Comparison of ENCODE assay signal across 11 mouse cellular contexts in the genomic region with DNA sequence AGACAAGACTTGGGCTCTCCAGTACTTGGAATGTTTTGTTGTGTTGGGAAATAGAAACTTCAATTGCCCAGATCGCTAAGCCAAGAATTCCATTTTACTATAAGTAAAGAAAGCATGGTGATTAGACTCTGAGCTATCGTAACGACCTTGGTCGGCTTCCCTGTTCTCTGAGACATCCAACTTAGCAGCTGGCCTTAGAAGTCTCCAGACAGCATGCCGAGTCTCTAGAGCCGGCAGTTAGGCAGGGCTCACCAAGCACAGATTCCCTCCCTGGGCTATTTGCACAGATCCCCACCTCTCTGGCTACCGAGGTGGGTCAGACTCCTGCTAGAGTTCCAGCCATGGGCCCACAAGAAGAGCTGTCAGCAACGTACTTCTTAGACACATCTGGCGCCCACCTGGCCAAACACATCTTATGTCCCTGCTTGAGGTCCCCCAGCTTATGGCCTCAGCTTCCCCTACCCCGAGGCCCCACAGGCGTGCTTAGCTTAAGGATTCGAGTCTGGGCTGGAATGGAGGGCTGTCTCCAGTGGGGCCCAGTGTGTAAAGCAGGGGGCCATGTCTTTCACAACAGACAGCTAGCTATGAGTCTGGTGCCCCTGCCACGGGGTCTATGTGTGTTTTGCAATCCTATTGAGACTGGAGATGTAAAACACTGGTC. TPM values are rescaled to one million over a fixed set of nuclear protein-coding genes. Genes with fewer than 3 reads are reported as not detected.
DNase-seq lines count a peak whose midpoint lies in the region; ATAC-seq and TF ChIP-seq lines count a peak whose summit lies in the region.
"Had no signal": no experiment of that assay in that cellular context is flagged by ENCODE, and none has a peak within 500 bp of the region (broad histone marks: within the 10 kb centered on the region; RNA-seq: fewer than 3 reads in every experiment).

No protein-coding gene starts in this region.

- H3K4me2 ChIP-seq in hindbrain, embryonic 13.5 days, result no peak overlapping the region
- no peak overlapping the region for H3K4me2 ChIP-seq in hindbrain, postnatal 0 days (ENCODE audit: low read depth, low read length)
- peak overlapping the region; percentile 21 for H3K4me2 ChIP-seq in embryonic facial prominence, embryonic 12.5 days (replicated peaks)
- peak overlapping the region; percentile 7; the same call in 1 of the 2 replicates for H3K4me2 ChIP-seq in limb, embryonic 11.5 days (ENCODE audit: low read depth, severe bottlenecking)
- no peak overlapping the region for H3K4me2 ChIP-seq in midbrain, postnatal 0 days (ENCODE audit: low read depth, low read length, poor library complexity, severe bottlenecking)
- H3K4me2 ChIP-seq: liver, embryonic 12.5 days had no signal

- H3K27me3 ChIP-seq in hindbrain, embryonic 13.5 days, result peaks cover 48% of the 10 kb centered on the region
- H3K27me3 ChIP-seq in hindbrain, postnatal 0 days (ENCODE audit: insufficient read depth, low read length), result peaks cover 8% of the 10 kb centered on the region; the same call in 1 of the 2 replicates
- no peaks in the 10 kb centered on the region for H3K27me3 ChIP-seq in embryonic facial prominence, embryonic 12.5 days
- no peaks in the 10 kb centered on the region for H3K27me3 ChIP-seq in limb, embryonic 11.5 days (ENCODE audit: control insufficient read depth, insufficient read depth, low read length)
- H3K27me3 ChIP-seq in midbrain, postnatal 0 days (ENCODE audit: insufficient read depth, low read length), result no peaks in the 10 kb centered on the region

- in situ Hi-C loops in ES-E14 (cut with MboI; ENCODE audit: low sequenced_read_pairs in 2 of 2, unreplicated experiment in 2 of 2), result no loop called here

- no peaks in the 10 kb centered on the region for H3K36me3 ChIP-seq in hindbrain, embryonic 13.5 days
- H3K36me3 ChIP-seq in hindbrain, postnatal 0 days (ENCODE audit: insufficient read depth, low read length), result no peaks in the 10 kb centered on the region
- H3K36me3 ChIP-seq in ES-E14 (ENCODE audit: control insufficient read depth, insufficient read depth, low read length, poor library complexity, severe bottlenecking), result peaks cover 14% of the 10 kb centered on the region
- peaks cover 15% of the 10 kb centered on the region; the same call in 1 of the 2 replicates for H3K36me3 ChIP-seq in embryonic facial prominence, embryonic 12.5 days
- peaks cover 2% of the 10 kb centered on the region; the same call in 1 of the 2 replicates for H3K36me3 ChIP-seq in limb, embryonic 11.5 days (ENCODE audit: control insufficient read depth, insufficient read depth, low read length)
- H3K36me3 ChIP-seq in midbrain, postnatal 0 days (ENCODE audit: insufficient read depth, low read length), result no peaks in the 10 kb centered on the region
- H3K36me3 ChIP-seq: G1E; liver, embryonic 12.5 days had no signal

- no peak for ATAC-seq in hindbrain, embryonic 13.5 days (ENCODE audit: low FRiP score)
- ATAC-seq in hindbrain, postnatal 0 days, result no peak
- ATAC-seq in embryonic facial prominence, embryonic 12.5 days (ENCODE audit: insufficient number of reproducible peaks, insufficient read depth, low FRiP score, low TSS enrichment), result peak; percentile 71
- ATAC-seq in limb, embryonic 11.5 days (ENCODE audit: insufficient number of reproducible peaks, low FRiP score, low TSS enrichment, low read depth), result peak; percentile 61
- ATAC-seq in midbrain, postnatal 0 days (ENCODE audit: low FRiP score), result no peak
- ATAC-seq: liver, embryonic 12.5 days had no signal

- 58% methylated on average over 13 of the region's 13 CpGs for WGBS in hindbrain, embryonic 13.5 days
- 52% methylated on average over 13 of the region's 13 CpGs for WGBS in hindbrain, postnatal 0 days
- WGBS in embryonic facial prominence, embryonic 12.5 days, result 18% methylated on average over 13 of the region's 13 CpGs
- WGBS in limb, embryonic 11.5 days, result 8% methylated on average over 13 of the region's 13 CpGs
- WGBS in midbrain, postnatal 0 days, result 54% methylated on average over 13 of the region's 13 CpGs

- no peak overlapping the region for H3K4me3 ChIP-seq in hindbrain, embryonic 13.5 days
- no peak overlapping the region for H3K4me3 ChIP-seq in hindbrain, postnatal 0 days (ENCODE audit: low read length)
- 0 out of 4 replicates have a peak overlapping the region, but pooled peaks of 1 of the 2 experiments have one; percentile 4 for H3K4me3 ChIP-seq in ES-E14 (ENCODE audit: insufficient read depth in 1 of 2, low read depth in 1 of 2, low read length in 2 of 2, poor library complexity in 1 of 2, severe bottlenecking in 1 of 2)
- H3K4me3 ChIP-seq in embryonic facial prominence, embryonic 12.5 days, result no peak overlapping the region
- no peak overlapping the region for H3K4me3 ChIP-seq in limb, embryonic 11.5 days (ENCODE audit: low read depth, low read length)
- no peak overlapping the region for H3K4me3 ChIP-seq in midbrain, postnatal 0 days (ENCODE audit: low read depth, low read length)
- H3K4me3 ChIP-seq: erythroblast, embryonic 14.5 days; liver, embryonic 12.5 days had no signal

- TF ChIP-seq CTCF in hindbrain, postnatal 0 days (IDR thresholded peaks at IDR 0.05; ENCODE audit: low read depth), result no peak
- no peak for TF ChIP-seq CTCF in midbrain, postnatal 0 days (IDR thresholded peaks at IDR 0.05)

- 0 out of 2 replicates have a peak overlapping the region, but pooled peaks have one; percentile 8 for H3K9ac ChIP-seq in hindbrain, embryonic 13.5 days
- no peak overlapping the region for H3K9ac ChIP-seq in hindbrain, postnatal 0 days (replicated peaks; ENCODE audit: low read length)
- peak overlapping the region; percentile 7; the same call in 1 of the 2 replicates for H3K9ac ChIP-seq in ES-E14 (ENCODE audit: insufficient read depth, low read depth, low read length, poor library complexity, severe bottlenecking)
- H3K9ac ChIP-seq in embryonic facial prominence, embryonic 12.5 days, result no peak overlapping the region
- no peak overlapping the region for H3K9ac ChIP-seq in limb, embryonic 11.5 days (ENCODE audit: low read length)
- no peak overlapping the region for H3K9ac ChIP-seq in midbrain, postnatal 0 days (replicated peaks; ENCODE audit: low read length, poor library complexity, severe bottlenecking)
- H3K9ac ChIP-seq: liver, embryonic 12.5 days had no signal

- no peak for DNase-seq in hindbrain, postnatal 0 days (ENCODE audit: low spot score)
- no peak for DNase-seq in ES-E14 (ENCODE audit: low read depth, low spot score)
- peak; percentile 83 for DNase-seq in limb, embryonic 11.5 days (ENCODE audit: low spot score)
- DNase-seq in frontal cortex, adult 2 months (ENCODE audit: extremely low spot score in 1 of 2, low spot score in 1 of 2), result no peak
- no peak for DNase-seq in layer of hippocampus, postnatal 36 days
- DNase-seq in midbrain, postnatal 0 days (ENCODE audit: low spot score), result no peak

- H3K4me1 ChIP-seq in hindbrain, embryonic 13.5 days (replicated peaks), result peaks cover 89% of the 10 kb centered on the region
- H3K4me1 ChIP-seq in hindbrain, postnatal 0 days (ENCODE audit: insufficient read depth, low read length), result peaks cover 14% of the 10 kb centered on the region
- peaks cover 21 to 71% of the 10 kb centered on the region in 2 experiments for H3K4me1 ChIP-seq in ES-E14 (ENCODE audit: control insufficient read depth in 2 of 2, insufficient read depth in 2 of 2, low read length in 2 of 2, poor library complexity in 1 of 2)
- peaks cover 98% of the 10 kb centered on the region for H3K4me1 ChIP-seq in embryonic facial prominence, embryonic 12.5 days
- H3K4me1 ChIP-seq in limb, embryonic 11.5 days (ENCODE audit: control insufficient read depth, insufficient read depth, low read length), result peaks cover 92% of the 10 kb centered on the region
- H3K4me1 ChIP-seq in midbrain, postnatal 0 days (ENCODE audit: insufficient read depth, low read length), result peaks cover 20% of the 10 kb centered on the region

- no peaks in the 10 kb centered on the region for H3K9me3 ChIP-seq in hindbrain, embryonic 13.5 days
- H3K9me3 ChIP-seq in hindbrain, postnatal 0 days (ENCODE audit: low read length), result no peaks in the 10 kb centered on the region
- no peaks in the 10 kb centered on the region for H3K9me3 ChIP-seq in ES-E14 (ENCODE audit: control insufficient read depth, insufficient read depth, low read depth, low read length)
- H3K9me3 ChIP-seq in embryonic facial prominence, embryonic 12.5 days, result no peaks in the 10 kb centered on the region
- H3K9me3 ChIP-seq in limb, embryonic 11.5 days (ENCODE audit: control insufficient read depth, low read length), result no peaks in the 10 kb centered on the region
- no peaks in the 10 kb centered on the region for H3K9me3 ChIP-seq in midbrain, postnatal 0 days (ENCODE audit: low read length)
- H3K9me3 ChIP-seq: liver, embryonic 12.5 days had no signal

- H3K27ac ChIP-seq in hindbrain, embryonic 13.5 days, result peak overlapping the region; percentile 32; the same call in 1 of the 2 replicates
- no peak overlapping the region for H3K27ac ChIP-seq in hindbrain, postnatal 0 days
- H3K27ac ChIP-seq in ES-E14 (ENCODE audit: insufficient read depth, low read depth, low read length, poor library complexity, severe bottlenecking), result peak overlapping the region; percentile 13; the same call in 1 of the 2 replicates
- H3K27ac ChIP-seq in embryonic facial prominence, embryonic 12.5 days, result peak overlapping the region; percentile 90
- peak overlapping the region; percentile 88 for H3K27ac ChIP-seq in limb, embryonic 11.5 days (replicated peaks; ENCODE audit: low read depth, low read length)
- no peak overlapping the region for H3K27ac ChIP-seq in midbrain, postnatal 0 days (ENCODE audit: low read depth, low read length)
- H3K27ac ChIP-seq: liver, embryonic 12.5 days had no signal

TF ChIP-seq in ES-E14, 5 proteins besides CTCF, POLR2A, EP300 and RAD21:
- TF ChIP-seq MAFK (IDR thresholded peaks at IDR 0.05; ENCODE audit: insufficient read depth, low read depth, low read length) (no peak), HCFC1 (IDR thresholded peaks at IDR 0.05; ENCODE audit: borderline replicate concordance, insufficient read depth, low read length) (no peak), ZNF384 (IDR thresholded peaks at IDR 0.05; ENCODE audit: low read depth, low read length) (no peak), ZC3H11A (IDR thresholded peaks at IDR 0.05; ENCODE audit: borderline replicate concordance, low read depth, low read length) (no peak), CHD2 (IDR thresholded peaks at IDR 0.05; ENCODE audit: low read depth, low read length) (no peak)

RNA-seq across cellular contexts. Expression of a gene that starts 6.7 kb away (rescaled TPM):
- polyA plus RNA-seq in hindbrain, embryonic 13.5 days (2015; fragmentation: Nextera tagmentation; extraction: Ambion mirVana), result 88.6 and 113 TPM in 2 replicates
- 111 and 114 TPM in 2 replicates for total RNA-seq in hindbrain, postnatal 0 days (2014; rRNA removed)
- polyA plus RNA-seq in hindbrain, postnatal 0 days (2015; fragmentation: Nextera tagmentation; extraction: Ambion mirVana), result 71.4 and 81.6 TPM in 2 replicates
- 102 and 164 TPM in 2 replicates for total RNA-seq in ES-E14 (2012; rRNA removed)
- 229 and 238 TPM in 2 replicates for polyA plus RNA-seq in embryonic facial prominence, embryonic 12.5 days (2016; fragmentation: Nextera tagmentation; extraction: Ambion mirVana)
- polyA plus RNA-seq in limb, embryonic 11.5 days (2014; fragmentation: Nextera tagmentation; extraction: Ambion mirVana), result 193 and 210 TPM in 2 replicates
- polyA plus RNA-seq in frontal cortex, adult 2 months (2012; rRNA removed), result 52.1 and 61.0 TPM in 2 replicates
- total RNA-seq in layer of hippocampus, postnatal 36 days (2021), result 100 to 1,000 TPM; 110 to 111 TPM
- total RNA-seq in midbrain, postnatal 0 days (2014; rRNA removed), result 127 and 131 TPM in 2 replicates
- polyA plus RNA-seq in midbrain, postnatal 0 days (2015; fragmentation: Nextera tagmentation; extraction: Ambion mirVana), result 95.8 and 99.6 TPM in 2 replicates
- polyA plus RNA-seq: G1E had no signal

Comparison
In these comparisons a context has a peak if more than half of its experiments do, and no peak if none do; other contexts are left out.
1. H3K27ac ChIP-seq: peak in hindbrain, embryonic 13.5 days (single experiment), ES-E14 (single experiment), embryonic facial prominence, embryonic 12.5 days (single experiment) and limb, embryonic 11.5 days (single experiment); none in hindbrain, postnatal 0 days (single experiment) and midbrain, postnatal 0 days (single experiment).
2. H3K9ac ChIP-seq: peak in hindbrain, embryonic 13.5 days (single experiment) and ES-E14 (single experiment); none in hindbrain, postnatal 0 days (single experiment), embryonic facial prominence, embryonic 12.5 days (single experiment), limb, embryonic 11.5 days (single experiment) and midbrain, postnatal 0 days (single experiment).
3. ATAC-seq: peak in embryonic facial prominence, embryonic 12.5 days (single experiment) and limb, embryonic 11.5 days (single experiment); none in hindbrain, embryonic 13.5 days (single experiment), hindbrain, postnatal 0 days (single experiment) and midbrain, postnatal 0 days (single experiment).
4. H3K4me2 ChIP-seq: peak in embryonic facial prominence, embryonic 12.5 days (single experiment) and limb, embryonic 11.5 days (single experiment); none in hindbrain, embryonic 13.5 days (single experiment), hindbrain, postnatal 0 days (single experiment) and midbrain, postnatal 0 days (single experiment).